Mouse (Mus musculus): ENCODE data around the gene Zw10. TPM values are rescaled to one million over a fixed set of nuclear protein-coding genes. Genes with fewer than 3 reads are reported as not detected.

The Zw10 gene
- 10 to 100 TPM; 11.1 to 12.4 TPM for total RNA-seq (2021)
- 7.1 and 15.2 TPM in 2 replicates for polyA plus RNA-seq (2012; rRNA removed)
- long read RNA-seq, transcript Zw10-201 (16 exons, 2,863 nt): major isoform, 12 of 17 reads
- long read RNA-seq, partial matches to known transcripts: 2 of 17 reads
- long read RNA-seq, other reads (novel, unspliced or antisense): 3 of 17 reads

GRCm38 (mm10) chr9:49055333-49056205 is at the start of gene Zw10:
Gene Zw10, plus strand, starts transcription at chr9:49055613.
- H3K4me3 ChIP-seq: peak within 1 kb of the TSS; percentile 68
- no peaks in the 10 kb centered on the region for H3K79me2 ChIP-seq (replicated peaks; ENCODE audit: control insufficient read depth, insufficient read depth, low read length)
- H3K9ac ChIP-seq (ENCODE audit: low read depth, low read length): peak within 1 kb of the TSS; percentile 91
- peak; percentile 74 for TF ChIP-seq POLR2A (IDR thresholded peaks at IDR 0.05; ENCODE audit: insufficient read depth, low read depth, low read length)
- no peak for TF ChIP-seq EP300 (IDR thresholded peaks at IDR 0.05; ENCODE audit: insufficient read depth, low read depth, low read length)
- TF ChIP-seq CTCF (IDR thresholded peaks at IDR 0.05): 0 out of 2 replicates have a peak, but pooled peaks have one; percentile 9
- under 1% methylated on average over 53 of the region's 53 CpGs for WGBS
- intact Hi-C loops (cut with DNase I): loop anchor here (10.0 kb wide), 1 partner anchor 411 kb away; no protein-coding TSS in a partner anchor
- peak within 1 kb of the TSS; percentile 91 for H3K27ac ChIP-seq
- DNase-seq: peak; percentile 95 to 97
- H3K27me3 ChIP-seq (ENCODE audit: control insufficient read depth, insufficient read depth, low read length): no peaks in the 10 kb centered on the region
- peaks cover 2% of the 10 kb centered on the region; the same call in 1 of the 2 replicates for H3K36me3 ChIP-seq (ENCODE audit: control insufficient read depth, insufficient read depth, low read length)
- H3K4me1 ChIP-seq (ENCODE audit: control insufficient read depth, insufficient read depth, low read length): peaks cover 3% of the 10 kb centered on the region

GRCm38 (mm10) chr9:49015824-49016223 is 39.6 kb upstream of the Zw10 start:
- Histone ChIP-seq H3K36me3 (ENCODE audit: control insufficient read depth, insufficient read depth, low read length) (peaks cover 13% of the 10 kb centered on the region), H3K27ac (no peak overlapping the region), H3K79me2 (replicated peaks; ENCODE audit: control insufficient read depth, insufficient read depth, low read length) (no peaks in the 10 kb centered on the region; the same call in 1 of the 2 replicates), H3K4me1 (ENCODE audit: control insufficient read depth, insufficient read depth, low read length) (no peaks in the 10 kb centered on the region; the same call in 1 of the 2 replicates), H3K27me3 (ENCODE audit: control insufficient read depth, insufficient read depth, low read length) (no peaks in the 10 kb centered on the region), H3K9ac (ENCODE audit: low read depth, low read length) (no peak overlapping the region), H3K4me3 (no peak overlapping the region)
- no peak for DNase-seq
- 78% methylated on average over 7 of the region's 7 CpGs for WGBS
- TF ChIP-seq EP300 (IDR thresholded peaks at IDR 0.05; ENCODE audit: insufficient read depth, low read depth, low read length) (no peak), CTCF (IDR thresholded peaks at IDR 0.05) (no peak), POLR2A (IDR thresholded peaks at IDR 0.05; ENCODE audit: insufficient read depth, low read depth, low read length) (no peak)
- intact Hi-C loops (cut with DNase I): no loop called here

DNA sequence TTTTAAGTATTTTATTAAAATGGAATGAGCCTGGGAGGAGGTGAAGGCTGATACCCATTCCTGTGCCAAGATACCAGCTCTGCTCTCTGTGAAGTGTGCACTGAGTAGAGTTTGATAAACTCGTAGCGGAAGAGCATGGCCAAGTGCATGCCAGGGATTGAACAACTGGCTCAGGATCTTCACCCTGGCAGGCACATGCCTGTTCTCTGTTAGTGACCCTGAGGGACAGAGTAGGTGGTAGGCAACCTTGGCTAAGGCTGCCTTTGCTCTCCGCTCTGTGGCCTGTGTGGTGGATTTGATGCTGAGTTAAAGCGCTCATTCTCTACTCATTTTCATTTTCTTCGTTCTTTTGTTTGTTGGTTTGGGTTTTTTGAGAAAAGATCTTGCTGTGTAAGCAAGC is 34.1 kb upstream of the Zw10 start:
- Histone ChIP-seq H3K36me3 (ENCODE audit: control insufficient read depth, insufficient read depth, low read length) (peaks cover 9% of the 10 kb centered on the region), H3K4me3 (no peak overlapping the region), H3K27me3 (ENCODE audit: control insufficient read depth, insufficient read depth, low read length) (no peaks in the 10 kb centered on the region), H3K4me1 (ENCODE audit: control insufficient read depth, insufficient read depth, low read length) (no peaks in the 10 kb centered on the region; the same call in 1 of the 2 replicates), H3K9ac (ENCODE audit: low read depth, low read length) (no peak overlapping the region), H3K79me2 (replicated peaks; ENCODE audit: control insufficient read depth, insufficient read depth, low read length) (no peaks in the 10 kb centered on the region), H3K27ac (no peak overlapping the region)
- DNase-seq: peak in 1 of 2 experiments; percentile 37
- intact Hi-C loops (cut with DNase I): no loop called here
- TF ChIP-seq POLR2A (IDR thresholded peaks at IDR 0.05; ENCODE audit: insufficient read depth, low read depth, low read length) (no peak), CTCF (IDR thresholded peaks at IDR 0.05) (no peak), EP300 (IDR thresholded peaks at IDR 0.05; ENCODE audit: insufficient read depth, low read depth, low read length) (peak; percentile 53; the same call in 1 of the 2 replicates)
- WGBS: 72% methylated on average over 5 of the region's 5 CpGs

- no peak for DNase-seq
- Histone ChIP-seq H3K79me2 (replicated peaks; ENCODE audit: control insufficient read depth, insufficient read depth, low read length) (no peaks in the 10 kb centered on the region), H3K27ac (no peak overlapping the region), H3K4me3 (no peak overlapping the region), H3K27me3 (ENCODE audit: control insufficient read depth, insufficient read depth, low read length) (no peaks in the 10 kb centered on the region), H3K36me3 (ENCODE audit: control insufficient read depth, insufficient read depth, low read length) (peaks cover 7% of the 10 kb centered on the region), H3K4me1 (ENCODE audit: control insufficient read depth, insufficient read depth, low read length) (no peaks in the 10 kb centered on the region; the same call in 1 of the 2 replicates), H3K9ac (ENCODE audit: low read depth, low read length) (no peak overlapping the region)
- intact Hi-C loops (cut with DNase I): no loop called here
- TF ChIP-seq POLR2A (IDR thresholded peaks at IDR 0.05; ENCODE audit: insufficient read depth, low read depth, low read length): no peak
- no peak for TF ChIP-seq EP300 (IDR thresholded peaks at IDR 0.05; ENCODE audit: insufficient read depth, low read depth, low read length)
- no peak for TF ChIP-seq CTCF (IDR thresholded peaks at IDR 0.05)
- 87% methylated on average over 5 of the region's 5 CpGs for WGBS
Measured at GRCm38 (mm10) chr9:49023956-49024355, 31.5 kb upstream of the Zw10 start.

GRCm38 (mm10) chr9:49024529-49024928 is 30.9 kb upstream of the Zw10 start:
- WGBS: 95% methylated on average over 2 of the region's 2 CpGs
- Histone ChIP-seq H3K9ac (ENCODE audit: low read depth, low read length) (no peak overlapping the region), H3K79me2 (replicated peaks; ENCODE audit: control insufficient read depth, insufficient read depth, low read length) (no peaks in the 10 kb centered on the region), H3K27me3 (ENCODE audit: control insufficient read depth, insufficient read depth, low read length) (no peaks in the 10 kb centered on the region), H3K4me1 (ENCODE audit: control insufficient read depth, insufficient read depth, low read length) (no peaks in the 10 kb centered on the region; the same call in 1 of the 2 replicates), H3K27ac (no peak overlapping the region), H3K36me3 (ENCODE audit: control insufficient read depth, insufficient read depth, low read length) (peaks cover 5% of the 10 kb centered on the region), H3K4me3 (no peak overlapping the region)
- no peak for TF ChIP-seq EP300 (IDR thresholded peaks at IDR 0.05; ENCODE audit: insufficient read depth, low read depth, low read length)
- no peak for TF ChIP-seq POLR2A (IDR thresholded peaks at IDR 0.05; ENCODE audit: insufficient read depth, low read depth, low read length)
- no peak for TF ChIP-seq CTCF (IDR thresholded peaks at IDR 0.05)
- no peak for DNase-seq
- intact Hi-C loops (cut with DNase I): no loop called here

All from heart, adult 2 months (tissue).